Mouse (Mus musculus): ENCODE measurements around the gene Lmx1a. TPM values are rescaled to one million over a fixed set of nuclear protein-coding genes. Genes with fewer than 3 reads are reported as not detected.

The Lmx1a gene
- polyA plus RNA-seq, 1 experiment from 2014 or later, result 5.9 TPM

GRCm38 (mm10) chr1:167789448-167789847, 100.4 kb downstream of the Lmx1a start:
- no peaks in the 10 kb centered on the region for H3K4me1 ChIP-seq (ENCODE audit: control insufficient read depth, insufficient read depth, low read length)
- 72% methylated on average over 8 of the region's 8 CpGs for WGBS
- H3K9me3 ChIP-seq (replicated peaks; ENCODE audit: control insufficient read depth, low read length, poor library complexity, severe bottlenecking), result no peaks in the 10 kb centered on the region
- no peak overlapping the region for H3K27ac ChIP-seq (ENCODE audit: low read length)
- no peaks in the 10 kb centered on the region for H3K36me3 ChIP-seq (ENCODE audit: control insufficient read depth, insufficient read depth, low read length)
- no peak for ATAC-seq
- H3K27me3 ChIP-seq (ENCODE audit: control insufficient read depth, insufficient read depth, low read depth, low read length), result no peaks in the 10 kb centered on the region; the same call in 1 of the 2 replicates
- no peak overlapping the region for H3K4me3 ChIP-seq (ENCODE audit: low read depth, low read length)
- H3K4me2 ChIP-seq (ENCODE audit: low read length), result no peak overlapping the region
- no peak overlapping the region for H3K9ac ChIP-seq (ENCODE audit: low read depth, low read length)

GRCm38 (mm10) chr1:167790688-167791087, 101.7 kb downstream of the Lmx1a start:
- ATAC-seq, result no peak
- no peak overlapping the region for H3K27ac ChIP-seq (ENCODE audit: low read length)
- 79% methylated on average over 3 of the region's 3 CpGs for WGBS
- no peaks in the 10 kb centered on the region for H3K4me1 ChIP-seq (ENCODE audit: control insufficient read depth, insufficient read depth, low read length)
- H3K9ac ChIP-seq (ENCODE audit: low read depth, low read length), result no peak overlapping the region
- no peaks in the 10 kb centered on the region for H3K36me3 ChIP-seq (ENCODE audit: control insufficient read depth, insufficient read depth, low read length)
- H3K27me3 ChIP-seq (ENCODE audit: control insufficient read depth, insufficient read depth, low read depth, low read length), result no peaks in the 10 kb centered on the region; the same call in 1 of the 2 replicates
- no peak overlapping the region for H3K4me3 ChIP-seq (ENCODE audit: low read depth, low read length)
- H3K4me2 ChIP-seq (ENCODE audit: low read length), result no peak overlapping the region
- no peaks in the 10 kb centered on the region for H3K9me3 ChIP-seq (replicated peaks; ENCODE audit: control insufficient read depth, low read length, poor library complexity, severe bottlenecking)

DNA sequence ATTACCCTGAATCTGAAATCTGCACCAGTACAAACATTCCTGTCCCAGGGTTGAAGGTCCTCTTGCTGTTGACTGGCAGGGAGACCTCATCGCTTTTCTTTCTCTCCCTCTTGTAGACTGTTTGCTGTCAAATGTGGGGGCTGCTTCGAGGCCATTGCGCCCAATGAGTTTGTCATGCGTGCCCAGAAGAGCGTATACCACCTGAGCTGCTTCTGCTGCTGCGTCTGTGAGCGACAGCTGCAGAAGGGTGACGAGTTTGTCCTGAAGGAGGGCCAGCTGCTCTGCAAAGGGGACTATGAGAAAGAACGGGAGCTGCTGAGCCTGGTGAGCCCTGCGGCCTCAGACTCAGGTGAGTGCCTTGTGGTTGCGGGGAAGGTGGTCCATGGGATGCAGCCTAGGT, 102.2 kb downstream of the Lmx1a start:
- Histone ChIP-seq H3K9ac (ENCODE audit: low read depth, low read length) (no peak overlapping the region), H3K9me3 (replicated peaks; ENCODE audit: control insufficient read depth, low read length, poor library complexity, severe bottlenecking) (no peaks in the 10 kb centered on the region), H3K4me3 (ENCODE audit: low read depth, low read length) (no peak overlapping the region), H3K4me1 (ENCODE audit: control insufficient read depth, insufficient read depth, low read length) (no peaks in the 10 kb centered on the region), H3K27ac (ENCODE audit: low read length) (no peak overlapping the region), H3K27me3 (ENCODE audit: control insufficient read depth, insufficient read depth, low read depth, low read length) (no peaks in the 10 kb centered on the region; the same call in 1 of the 2 replicates), H3K4me2 (ENCODE audit: low read length) (no peak overlapping the region), H3K36me3 (ENCODE audit: control insufficient read depth, insufficient read depth, low read length) (no peaks in the 10 kb centered on the region)
- ATAC-seq, result no peak
- WGBS, result 74% methylated on average over 11 of the region's 11 CpGs

- peak; percentile 25 for ATAC-seq
- H3K36me3 ChIP-seq (ENCODE audit: control insufficient read depth, insufficient read depth, low read length), result no peaks in the 10 kb centered on the region
Measured at GRCm38 (mm10) chr1:167801923-167802322, 112.9 kb downstream of the Lmx1a start.

GRCm38 (mm10) chr1:167802510-167803271, 113.7 kb downstream of the Lmx1a start:
- under 1% methylated on average over 59 of the region's 59 CpGs for WGBS
- H3K27me3 ChIP-seq (ENCODE audit: control insufficient read depth, insufficient read depth, low read depth, low read length), result no peaks in the 10 kb centered on the region
- peak overlapping the region; percentile 66 for H3K9ac ChIP-seq (ENCODE audit: low read depth, low read length)
- peak overlapping the region; percentile 87 for H3K27ac ChIP-seq (ENCODE audit: low read length)
- ATAC-seq, result peak; percentile 89
- H3K4me1 ChIP-seq (ENCODE audit: control insufficient read depth, insufficient read depth, low read length), result peaks cover 16% of the 10 kb centered on the region
- H3K36me3 ChIP-seq (ENCODE audit: control insufficient read depth, insufficient read depth, low read length), result no peaks in the 10 kb centered on the region
- H3K9me3 ChIP-seq (replicated peaks; ENCODE audit: control insufficient read depth, low read length, poor library complexity, severe bottlenecking), result no peaks in the 10 kb centered on the region
- H3K4me3 ChIP-seq (ENCODE audit: low read depth, low read length), result peak overlapping the region; percentile 43
- peak overlapping the region; percentile 72 for H3K4me2 ChIP-seq (ENCODE audit: low read length)

More at GRCm38 (mm10) chr1:167801923-167802322, 112.9 kb downstream of the Lmx1a start:
- H3K4me1 ChIP-seq (ENCODE audit: control insufficient read depth, insufficient read depth, low read length), result peaks cover 16% of the 10 kb centered on the region
- H3K4me3 ChIP-seq (ENCODE audit: low read depth, low read length), result no peak overlapping the region
- no peak overlapping the region; the same call in 1 of the 2 replicates for H3K9ac ChIP-seq (ENCODE audit: low read depth, low read length)
- no peaks in the 10 kb centered on the region for H3K27me3 ChIP-seq (ENCODE audit: control insufficient read depth, insufficient read depth, low read depth, low read length)
- H3K27ac ChIP-seq (ENCODE audit: low read length), result peak overlapping the region; percentile 87
- H3K4me2 ChIP-seq (ENCODE audit: low read length), result no peak overlapping the region
- H3K9me3 ChIP-seq (replicated peaks; ENCODE audit: control insufficient read depth, low read length, poor library complexity, severe bottlenecking), result no peaks in the 10 kb centered on the region
- WGBS, result 29% methylated on average over 4 of the region's 4 CpGs

- H3K4me1 ChIP-seq (ENCODE audit: control insufficient read depth, insufficient read depth, low read length), result peaks cover 16% of the 10 kb centered on the region
- H3K9me3 ChIP-seq (replicated peaks; ENCODE audit: control insufficient read depth, low read length, poor library complexity, severe bottlenecking), result no peaks in the 10 kb centered on the region
- H3K27ac ChIP-seq (ENCODE audit: low read length), result peak overlapping the region; percentile 87
- H3K9ac ChIP-seq (ENCODE audit: low read depth, low read length), result peak overlapping the region; percentile 66
- H3K4me3 ChIP-seq (ENCODE audit: low read depth, low read length), result peak overlapping the region; percentile 43
- WGBS, result 4% methylated on average over 10 of the region's 10 CpGs
- 0 out of 2 replicates have a peak, but pooled peaks have one; percentile 9 for ATAC-seq
- no peaks in the 10 kb centered on the region for H3K27me3 ChIP-seq (ENCODE audit: control insufficient read depth, insufficient read depth, low read depth, low read length)
- H3K4me2 ChIP-seq (ENCODE audit: low read length), result peak overlapping the region; percentile 72
- no peaks in the 10 kb centered on the region for H3K36me3 ChIP-seq (ENCODE audit: control insufficient read depth, insufficient read depth, low read length)
Measured at GRCm38 (mm10) chr1:167803351-167803981, 114.4 kb downstream of the Lmx1a start.

DNA sequence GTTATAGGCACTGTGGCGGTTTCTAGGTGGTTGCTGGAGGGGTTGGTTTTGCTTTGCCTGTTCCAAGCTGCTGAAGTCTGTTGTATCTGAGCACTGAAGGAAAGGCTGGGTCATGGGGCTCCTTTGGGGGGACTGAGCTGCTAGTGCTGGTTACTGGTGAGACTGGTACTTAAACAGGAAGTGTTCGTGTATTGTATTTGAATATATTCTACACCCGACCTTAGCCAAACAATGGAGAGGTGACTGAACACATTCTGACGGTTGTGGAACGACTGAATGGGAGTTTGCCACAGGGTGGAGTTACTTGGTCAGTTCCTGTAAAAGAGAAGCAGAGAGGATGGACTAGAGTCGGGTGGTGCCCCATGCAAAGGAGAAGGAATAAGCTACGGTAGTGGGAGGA, 115.8 kb downstream of the Lmx1a start:
- Histone ChIP-seq H3K27me3 (ENCODE audit: control insufficient read depth, insufficient read depth, low read depth, low read length) (no peaks in the 10 kb centered on the region), H3K4me1 (ENCODE audit: control insufficient read depth, insufficient read depth, low read length) (peaks cover 16% of the 10 kb centered on the region), H3K9ac (ENCODE audit: low read depth, low read length) (no peak overlapping the region), H3K4me3 (ENCODE audit: low read depth, low read length) (no peak overlapping the region), H3K36me3 (ENCODE audit: control insufficient read depth, insufficient read depth, low read length) (no peaks in the 10 kb centered on the region), H3K27ac (ENCODE audit: low read length) (no peak overlapping the region), H3K9me3 (replicated peaks; ENCODE audit: control insufficient read depth, low read length, poor library complexity, severe bottlenecking) (no peaks in the 10 kb centered on the region), H3K4me2 (ENCODE audit: low read length) (no peak overlapping the region)
- no peak for ATAC-seq
- WGBS, result 60% methylated on average over 7 of the region's 7 CpGs

GRCm38 (mm10) chr1:167811141-167811540, 122.1 kb downstream of the Lmx1a start:
- Histone ChIP-seq H3K4me3 (ENCODE audit: low read depth, low read length) (no peak overlapping the region), H3K9ac (ENCODE audit: low read depth, low read length) (no peak overlapping the region), H3K4me2 (ENCODE audit: low read length) (no peak overlapping the region), H3K9me3 (replicated peaks; ENCODE audit: control insufficient read depth, low read length, poor library complexity, severe bottlenecking) (no peaks in the 10 kb centered on the region), H3K27me3 (ENCODE audit: control insufficient read depth, insufficient read depth, low read depth, low read length) (no peaks in the 10 kb centered on the region), H3K36me3 (ENCODE audit: control insufficient read depth, insufficient read depth, low read length) (no peaks in the 10 kb centered on the region), H3K4me1 (ENCODE audit: control insufficient read depth, insufficient read depth, low read length) (no peaks in the 10 kb centered on the region), H3K27ac (ENCODE audit: low read length) (no peak overlapping the region)
- no peak for ATAC-seq
- 83% methylated on average over 4 of the region's 4 CpGs for WGBS

DNA sequence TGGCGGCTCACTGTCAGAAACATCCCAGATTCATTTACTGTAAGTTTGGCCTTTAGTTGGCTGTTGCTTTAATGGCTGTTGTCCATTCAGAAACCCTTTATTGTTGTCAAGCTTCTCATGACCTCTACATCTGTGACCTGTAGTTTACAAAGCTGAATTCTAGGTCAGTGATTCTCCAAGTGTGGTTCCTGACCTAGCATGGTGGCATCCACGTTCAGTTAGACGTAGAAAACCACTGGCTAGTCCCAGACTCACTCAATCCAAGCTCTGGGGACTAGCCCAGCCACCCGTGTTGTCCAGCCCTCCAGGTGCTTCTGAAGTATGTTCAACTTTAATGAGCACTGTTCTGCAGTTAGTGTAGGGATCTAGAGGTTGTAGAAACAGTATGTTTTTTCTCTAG, 126.1 kb downstream of the Lmx1a start:
- WGBS, result 84% methylated on average over 4 of the region's 4 CpGs
- H3K27ac ChIP-seq (ENCODE audit: low read length), result no peak overlapping the region
- H3K36me3 ChIP-seq (ENCODE audit: control insufficient read depth, insufficient read depth, low read length), result no peaks in the 10 kb centered on the region
- no peaks in the 10 kb centered on the region; the same call in 1 of the 2 replicates for H3K4me1 ChIP-seq (ENCODE audit: control insufficient read depth, insufficient read depth, low read length)
- no peak overlapping the region for H3K9ac ChIP-seq (ENCODE audit: low read depth, low read length)
- no peaks in the 10 kb centered on the region for H3K9me3 ChIP-seq (replicated peaks; ENCODE audit: control insufficient read depth, low read length, poor library complexity, severe bottlenecking)
- H3K4me3 ChIP-seq (ENCODE audit: low read depth, low read length), result no peak overlapping the region
- no peaks in the 10 kb centered on the region for H3K27me3 ChIP-seq (ENCODE audit: control insufficient read depth, insufficient read depth, low read depth, low read length)
- H3K4me2 ChIP-seq (ENCODE audit: low read length), result no peak overlapping the region
- ATAC-seq, result no peak
